Mouse (Mus musculus) left cerebral cortex, postnatal 36 days (tissue): ENCODE measurements at regions not wholly inside any gene's neighbourhood (a gene's known extent, or its start where the extent isn't known, plus 50 kb on each side); places are given as distances from the start of the nearest gene placed in this dataset.

Experiments
- DNase-seq, 2 experiments: peaks; one replicate each; pipeline ENCODE4 v3.0.0; 2021 to 2022; ENCODE audit warnings: low spot score in 2 of 2, mixed read lengths in 1 of 2
- intact Hi-C: fragments of 180-260 bp; cut with DNase I; formaldehyde crosslinking; loops from one replicate; pipeline ENCODE4 v1.15.1; 2025

GRCm38 (mm10) chr12:35733580-35733979 lies 191.8 kb upstream of the Agr3 start:
- intact Hi-C loops: no loop called here
- no peak for DNase-seq

DNA sequence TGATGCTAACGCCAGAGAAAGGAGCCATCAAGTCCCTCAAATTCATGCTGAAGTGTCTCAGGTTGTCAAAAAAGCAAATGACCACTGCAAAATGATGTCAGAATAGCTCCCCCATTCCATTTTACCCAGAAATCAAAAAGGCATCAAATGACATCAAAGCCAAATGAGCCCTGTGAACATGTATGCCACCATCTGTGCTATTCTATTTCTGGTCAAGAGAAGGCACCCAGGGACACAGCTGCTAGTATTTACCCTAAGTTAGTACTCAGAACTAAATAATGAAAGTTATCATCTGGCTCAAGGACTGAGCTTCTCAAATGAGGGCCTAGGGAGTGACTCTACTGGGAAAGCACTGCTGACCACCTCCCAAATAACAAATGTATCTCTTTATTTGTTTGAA lies 191.1 kb upstream of the Ahr start:
- peak in 1 of 2 experiments; percentile 12 for DNase-seq

DNA sequence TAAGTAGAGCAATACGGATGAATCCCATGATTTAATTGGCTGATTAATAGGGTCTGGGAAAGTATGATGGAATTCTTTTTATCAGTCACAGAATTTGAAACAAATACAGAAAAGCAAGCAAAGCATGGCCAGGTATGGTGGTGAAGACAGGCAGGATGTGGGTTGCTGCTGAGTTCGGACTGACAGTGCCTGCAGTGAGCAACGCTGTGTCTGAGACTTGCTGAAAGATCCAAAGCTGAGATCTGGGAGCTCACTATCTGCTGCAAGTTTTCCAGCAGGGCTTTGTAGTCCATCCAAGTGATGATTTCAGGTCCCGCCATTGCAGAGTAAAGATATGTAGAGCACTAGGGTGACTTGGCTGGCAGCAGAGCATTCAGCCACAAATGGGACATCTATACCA lies 189.3 kb upstream of the Ahr start:
- no peak for DNase-seq
- intact Hi-C loops: no loop called here

More for the DNA sequence above, 191.1 kb upstream of the Ahr start:
- intact Hi-C loops: no loop called here

- intact Hi-C loops: no loop called here
- DNase-seq: no peak
These were observed 177.8 kb upstream of the Ahr start for GRCm38 (mm10) chr12:35712671-35713070.

- DNase-seq: no peak
- intact Hi-C loops: no loop called here
These were observed 176.8 kb upstream of the Ahr start for GRCm38 (mm10) chr12:35711549-35712070.

DNA sequence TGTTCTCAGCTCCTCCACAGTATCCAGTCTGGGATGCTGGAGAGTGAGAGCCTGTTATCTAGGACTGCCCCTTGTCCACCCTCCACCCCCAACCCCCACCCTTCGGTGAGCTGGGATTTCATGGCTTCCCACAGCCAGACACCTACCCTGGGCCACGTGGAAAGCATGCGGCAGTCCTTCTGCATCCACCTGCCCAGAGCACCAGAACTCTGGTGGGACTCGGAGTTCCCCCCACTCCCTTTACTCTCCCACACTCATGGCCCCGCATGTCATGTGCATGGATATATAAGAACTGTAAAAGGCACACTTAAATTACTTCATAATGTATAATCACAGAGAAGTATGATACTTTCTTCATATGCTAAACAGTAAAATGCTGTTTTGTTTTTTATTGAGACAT lies 175.5 kb upstream of the Ahr start:
- intact Hi-C loops: no loop called here
- DNase-seq: no peak

GRCm38 (mm10) chr12:35703479-35703878 lies 168.6 kb upstream of the Ahr start:
- DNase-seq: no peak
- intact Hi-C loops: no loop called here

DNA sequence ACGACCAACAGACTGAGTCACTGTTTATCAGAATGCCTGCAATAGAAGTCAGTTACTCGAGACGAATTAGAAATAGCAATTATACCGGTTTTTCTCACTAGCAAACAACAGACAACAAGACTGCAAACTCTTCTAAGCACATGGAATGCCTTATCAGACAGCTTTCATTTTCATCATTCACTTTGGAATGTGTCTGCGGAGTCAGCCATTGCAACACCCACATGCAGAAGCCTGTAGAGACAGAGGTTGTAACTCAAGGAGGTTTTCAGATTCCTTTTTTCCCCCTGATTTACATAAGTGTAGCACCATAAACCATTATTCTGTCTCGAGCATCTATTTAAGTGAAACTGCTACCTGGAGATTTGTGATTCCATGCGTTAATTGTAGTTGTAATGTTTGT lies 167.8 kb upstream of the Ahr start:
- intact Hi-C loops: no loop called here
- DNase-seq: no peak

DNA sequence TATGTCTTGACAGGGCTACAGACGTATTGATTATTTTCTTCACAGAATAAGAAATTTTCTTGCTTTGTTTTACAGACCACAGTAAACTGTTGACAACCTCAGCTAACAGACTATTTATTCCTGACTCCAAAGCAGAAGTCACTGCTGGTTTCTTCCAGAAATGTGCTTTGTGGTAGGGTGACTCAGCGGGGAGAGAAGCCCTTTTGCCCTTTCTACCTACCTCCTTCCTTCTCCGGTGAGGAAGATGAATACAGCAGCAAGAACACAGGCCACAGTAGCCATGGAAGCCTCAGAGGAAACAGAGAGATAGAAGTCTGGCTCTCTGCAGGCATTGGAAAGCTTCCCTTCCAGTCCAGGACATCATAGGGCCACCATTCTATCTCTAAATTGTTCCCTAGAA lies 159.4 kb upstream of the Ahr start:
- DNase-seq: no peak
- intact Hi-C loops: no loop called here

DNA sequence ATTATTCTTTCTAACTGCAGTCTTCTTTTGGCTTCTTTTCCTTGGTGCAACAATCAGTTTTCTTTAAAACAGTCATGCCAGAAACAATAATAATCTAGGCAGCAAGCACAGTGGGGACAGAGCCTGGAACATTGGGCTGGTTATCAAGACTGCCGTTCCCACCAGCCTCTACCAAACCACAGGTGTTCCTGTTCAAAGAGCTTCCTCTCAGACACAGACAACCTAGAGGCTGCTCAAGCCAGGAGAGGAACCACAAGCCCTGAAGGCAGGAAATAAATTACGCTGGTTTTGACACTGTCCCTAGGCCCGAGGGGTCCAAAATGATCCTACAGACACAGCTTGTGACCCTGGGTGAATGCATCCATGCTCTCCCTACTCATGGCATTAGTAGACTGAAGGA lies 156.1 kb upstream of the Ahr start:
- no peak for DNase-seq
- intact Hi-C loops: no loop called here

- intact Hi-C loops: no loop called here
- DNase-seq: no peak
These were observed 151.4 kb upstream of the Ahr start for GRCm38 (mm10) chr12:35686231-35686630.

GRCm38 (mm10) chr12:35685189-35685588 lies 150.4 kb upstream of the Ahr start:
- no peak for DNase-seq
- intact Hi-C loops: no loop called here

DNA sequence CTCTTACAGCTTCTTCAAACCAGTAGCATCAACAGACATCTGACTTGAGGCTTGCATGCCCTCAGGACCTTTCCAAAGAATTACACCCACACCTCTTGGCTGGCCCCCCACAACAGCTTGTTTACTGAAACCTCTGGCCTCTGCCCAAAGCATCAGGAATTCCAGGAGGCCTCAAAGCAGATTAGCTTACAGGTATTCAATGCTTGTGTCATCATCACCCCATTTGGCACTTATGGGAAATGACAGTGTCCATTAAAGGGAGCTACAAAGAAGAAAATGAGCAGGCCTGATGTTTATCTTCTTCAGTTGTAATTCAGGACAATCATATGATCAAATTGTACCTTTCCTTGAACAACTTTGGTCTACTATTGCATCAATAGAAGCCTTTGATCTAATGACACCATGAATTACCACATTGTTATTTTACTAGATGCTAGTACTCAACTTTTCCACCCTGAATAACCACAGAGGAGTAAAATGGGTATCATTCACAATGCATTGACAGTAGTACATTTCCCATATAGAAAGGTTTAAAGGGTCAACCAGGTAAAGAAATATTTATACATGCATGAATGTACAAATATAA lies 147.1 kb upstream of the Ahr start:
- DNase-seq: no peak
- intact Hi-C loops: no loop called here

- intact Hi-C loops: no loop called here
- DNase-seq: no peak
These were observed 145.1 kb upstream of the Ahr start for GRCm38 (mm10) chr12:35679903-35680302.

GRCm38 (mm10) chr12:35679025-35679424 lies 144.2 kb upstream of the Ahr start:
- intact Hi-C loops: no loop called here
- DNase-seq: no peak

DNA sequence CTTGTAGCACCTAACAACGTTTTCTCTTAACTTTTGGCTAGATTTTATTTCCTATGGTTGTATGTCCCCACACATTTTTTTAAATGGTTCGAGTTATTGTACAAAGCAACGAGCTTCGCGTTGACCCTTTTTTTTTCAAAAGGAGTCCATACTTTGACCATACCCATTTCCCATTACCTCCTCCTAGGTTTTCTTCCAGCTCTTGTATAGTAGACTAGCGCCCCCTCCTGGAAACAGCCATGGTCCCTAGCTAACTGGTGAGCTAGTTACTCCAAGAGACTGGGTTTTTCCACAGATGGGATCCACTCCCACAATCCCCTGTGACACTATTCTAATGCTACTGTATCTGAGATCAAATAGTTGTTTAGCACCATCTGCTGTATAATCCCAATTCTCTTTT lies 139.6 kb upstream of the Ahr start:
- intact Hi-C loops: no loop called here
- DNase-seq: peak in 1 of 2 experiments; percentile 7

DNA sequence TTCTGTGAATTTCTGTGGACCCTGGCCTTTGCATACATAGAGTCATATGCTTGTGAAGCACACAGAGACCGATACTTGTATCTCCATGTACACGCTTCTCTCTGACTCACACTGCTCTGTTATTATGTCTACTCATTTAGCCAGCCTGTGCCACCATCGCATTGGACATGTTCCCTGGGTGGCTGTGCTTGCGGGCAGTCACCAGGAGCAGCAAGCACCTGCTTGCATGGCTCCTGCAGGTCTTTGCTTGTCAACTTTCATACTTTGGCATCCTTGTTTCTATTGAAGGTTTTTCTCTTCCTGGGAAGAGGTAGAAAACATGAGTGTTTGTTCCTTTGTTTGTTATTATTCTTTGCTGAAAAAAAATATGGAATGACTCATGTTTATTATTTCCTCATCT lies 136.1 kb upstream of the Ahr start:
- intact Hi-C loops: no loop called here
- DNase-seq: no peak

DNA sequence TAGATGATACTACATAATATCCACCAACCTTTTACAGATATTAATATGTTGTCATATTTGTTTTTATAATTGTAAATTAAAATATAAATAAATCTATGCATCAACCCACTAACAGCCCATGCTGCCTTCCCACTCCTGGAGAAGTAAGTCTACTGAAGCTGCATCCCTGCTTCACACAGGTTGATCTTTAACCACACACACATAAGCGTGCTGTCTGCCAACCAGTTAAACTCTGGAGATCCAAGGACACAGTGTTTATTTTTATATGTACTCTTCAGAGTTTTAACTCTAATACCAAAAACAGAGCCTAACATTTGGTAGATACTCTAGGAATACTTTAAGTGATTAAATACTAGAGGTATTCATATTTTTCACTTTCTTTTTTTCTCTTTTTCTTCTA lies 133.9 kb upstream of the Ahr start:
- intact Hi-C loops: no loop called here

DNA sequence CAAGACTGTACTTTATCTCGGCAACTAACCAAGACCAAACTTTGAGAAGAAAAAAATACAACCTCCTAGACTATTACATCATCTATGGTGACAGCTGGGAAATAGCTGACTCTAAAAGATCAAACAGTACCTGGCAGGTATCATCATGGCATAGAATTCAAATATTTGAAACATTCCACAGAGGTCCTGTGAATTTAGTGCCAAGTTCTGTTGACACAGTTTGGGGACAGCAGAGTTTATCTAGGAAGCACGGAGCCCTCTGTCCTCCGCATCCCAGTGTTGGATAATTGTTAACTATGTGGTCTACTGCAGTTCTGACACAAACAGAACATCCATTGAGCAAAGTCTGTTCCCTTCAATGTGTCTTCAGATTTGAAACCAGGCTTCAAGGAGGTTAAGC lies 132.9 kb upstream of the Ahr start:
- intact Hi-C loops: no loop called here
- no peak for DNase-seq

More for the DNA sequence above, 133.9 kb upstream of the Ahr start:
- no peak for DNase-seq

DNA sequence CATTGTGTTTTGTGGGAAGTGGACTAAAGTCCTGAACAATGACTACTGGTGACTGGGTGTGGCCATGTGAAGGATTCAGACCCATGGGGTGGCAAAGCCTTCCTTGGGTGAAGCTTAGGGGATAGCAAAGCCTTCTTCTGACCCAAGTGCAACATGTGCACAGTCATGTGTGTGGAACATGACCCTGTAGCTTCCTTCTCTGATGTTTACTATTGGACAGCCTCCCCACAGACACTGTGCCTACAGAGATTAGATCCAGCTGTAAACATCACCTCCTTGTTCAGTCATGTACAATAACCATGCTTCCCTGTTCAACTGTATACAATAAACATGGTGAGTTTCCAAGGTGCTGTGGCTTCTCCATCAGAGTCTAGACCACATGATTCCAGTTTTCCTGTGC lies 132.4 kb upstream of the Ahr start:
- intact Hi-C loops: no loop called here
- no peak for DNase-seq

DNA sequence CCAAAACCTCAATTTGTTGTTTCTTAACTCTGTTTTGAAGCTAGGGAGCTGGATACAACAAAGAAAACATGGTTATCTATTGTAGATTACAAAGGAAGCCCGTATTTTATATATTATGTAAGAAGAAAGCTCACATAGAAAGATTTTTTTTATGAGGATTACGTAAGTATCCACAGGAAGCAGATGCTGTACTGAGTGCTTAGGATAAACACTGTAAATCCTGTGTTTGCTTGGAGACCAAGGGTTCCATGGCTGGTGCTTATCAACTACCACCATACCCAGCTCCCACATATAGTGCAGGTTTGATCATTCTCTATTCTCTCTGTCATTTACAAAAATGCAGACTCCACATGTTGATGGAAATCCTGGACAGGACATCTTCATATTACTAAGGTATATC lies 131.2 kb upstream of the Ahr start:
- intact Hi-C loops: no loop called here
- DNase-seq: no peak

DNA sequence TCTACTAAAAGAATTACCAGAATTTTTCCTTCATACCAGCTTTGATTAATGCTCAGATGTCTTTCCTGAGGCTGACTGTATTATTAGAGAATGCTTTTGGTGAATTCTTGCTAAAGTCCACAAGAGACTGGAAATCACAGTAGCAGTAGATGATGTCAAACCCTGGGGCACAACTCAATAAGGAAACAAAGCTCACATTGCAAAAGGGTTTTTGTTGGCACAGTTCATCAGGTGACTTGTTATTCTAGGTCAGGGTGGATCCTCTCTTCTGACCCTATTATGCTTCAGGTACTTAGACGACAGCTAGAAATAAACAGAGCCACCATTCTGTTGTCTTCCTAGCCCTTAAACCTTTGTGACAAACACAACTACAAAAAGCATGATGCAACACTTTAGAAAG lies 128.2 kb upstream of the Ahr start:
- intact Hi-C loops: no loop called here
- DNase-seq: no peak
